Mouse (Mus musculus): ENCODE data around the gene Hdac5.

DNA sequence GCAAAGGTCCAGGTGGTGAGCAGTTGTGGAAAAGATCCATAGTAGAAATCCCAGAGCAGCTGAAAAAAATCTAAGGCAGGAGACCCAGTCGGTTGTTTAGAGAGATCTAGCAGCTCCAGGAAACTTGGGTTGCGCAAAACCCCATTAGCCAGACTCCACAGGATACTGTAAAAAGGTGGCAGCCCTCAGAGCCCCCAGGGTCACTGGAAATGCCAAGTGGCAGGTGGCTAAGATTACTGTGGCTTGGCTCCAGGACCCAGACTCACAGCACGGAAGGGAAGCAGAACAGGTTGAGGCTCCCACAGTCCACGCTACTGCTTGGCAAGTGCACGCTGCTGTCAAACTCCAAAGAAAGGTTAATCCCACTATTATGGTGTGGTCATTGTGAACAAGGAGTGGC, 70.2 kb downstream of the Hdac5 start:
- TF ChIP-seq HCFC1 (IDR thresholded peaks at IDR 0.05; ENCODE audit: low read depth, low read length), result no peak
- no peak for TF ChIP-seq USF1 (IDR thresholded peaks at IDR 0.05; ENCODE audit: low read depth, low read length)
- no peak for TF ChIP-seq ZC3H11A (IDR thresholded peaks at IDR 0.05; ENCODE audit: low read depth, low read length)
- no peak for TF ChIP-seq CTCF (IDR thresholded peaks at IDR 0.05 in 2 of 3, conservative IDR thresholded peaks at IDR 0.05 in 1 of 3; ENCODE audit: control insufficient read depth in 1 of 3, insufficient read depth in 1 of 3, low read depth in 2 of 3, low read length in 3 of 3, poor library complexity in 1 of 3, severe bottlenecking in 1 of 3)
- no peak for TF ChIP-seq TAL1 (IDR thresholded peaks at IDR 0.05; ENCODE audit: low read length)
- TF ChIP-seq GABPA (IDR thresholded peaks at IDR 0.05; ENCODE audit: low read depth, low read length), result no peak
- no peak for TF ChIP-seq GATA1 (IDR thresholded peaks at IDR 0.05; ENCODE audit: low read depth, low read length)
